Mouse (Mus musculus): ENCODE data around the gene 4930595D18Rik. TPM values are rescaled to one million over a fixed set of nuclear protein-coding genes. Genes with fewer than 3 reads are reported as not detected.

Gene 4930595D18Rik
- polyA plus RNA-seq, 1 experiment from 2014 or later: not detected

- Histone ChIP-seq H3K9me3 (replicated peaks; ENCODE audit: control insufficient read depth, low read length) (peaks cover 4% of the 10 kb centered on the region; the same call in 1 of the 2 replicates), H3K4me2 (ENCODE audit: low read depth, low read length) (no peak overlapping the region), H3K9ac (ENCODE audit: low read length) (no peak overlapping the region), H3K27me3 (ENCODE audit: control insufficient read depth, insufficient read depth, low read length) (no peaks in the 10 kb centered on the region), H3K4me3 (ENCODE audit: low read length) (no peak overlapping the region), H3K36me3 (ENCODE audit: control insufficient read depth, insufficient read depth) (no peaks in the 10 kb centered on the region), H3K27ac (ENCODE audit: low read length) (no peak overlapping the region), H3K4me1 (ENCODE audit: control insufficient read depth, insufficient read depth, low read length) (peaks cover 9% of the 10 kb centered on the region; the same call in 1 of the 2 replicates)
- no peak for ATAC-seq (replicated peaks; ENCODE audit: extremely low read depth, insufficient read depth, low FRiP score)
- WGBS: 61% methylated on average over 2 of the region's 2 CpGs
Observed at GRCm38 (mm10) chr12:111137079-111137478, 47.2 kb downstream of the 4930595D18Rik start.

DNA sequence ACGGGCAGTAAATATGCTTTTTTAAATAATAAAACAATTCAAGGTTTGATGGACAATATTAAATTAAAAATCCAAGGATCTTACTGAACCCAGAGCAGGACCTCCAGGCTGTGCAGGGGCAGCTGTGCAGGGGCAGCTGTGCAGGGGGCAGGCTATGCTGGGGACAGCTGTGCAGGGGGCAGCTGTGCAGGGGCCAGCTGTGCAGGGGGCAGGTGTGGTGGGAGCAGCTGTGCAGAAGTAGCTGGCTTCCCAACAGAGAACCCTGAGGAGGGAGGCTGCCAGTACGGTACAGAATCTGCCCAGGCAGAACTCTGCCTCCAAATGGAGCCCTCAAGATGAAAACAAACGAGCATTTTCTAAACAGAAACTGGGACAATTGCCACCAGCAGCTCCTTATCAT is 48.3 kb downstream of the 4930595D18Rik start:
- H3K4me3 ChIP-seq (ENCODE audit: low read length): no peak overlapping the region
- H3K9ac ChIP-seq (ENCODE audit: low read length): no peak overlapping the region
- peaks cover 4% of the 10 kb centered on the region; the same call in 1 of the 2 replicates for H3K9me3 ChIP-seq (replicated peaks; ENCODE audit: control insufficient read depth, low read length)
- no peak for ATAC-seq (replicated peaks; ENCODE audit: extremely low read depth, insufficient read depth, low FRiP score)
- peaks cover 9% of the 10 kb centered on the region; the same call in 1 of the 2 replicates for H3K4me1 ChIP-seq (ENCODE audit: control insufficient read depth, insufficient read depth, low read length)
- no peaks in the 10 kb centered on the region for H3K27me3 ChIP-seq (ENCODE audit: control insufficient read depth, insufficient read depth, low read length)
- H3K27ac ChIP-seq (ENCODE audit: low read length): no peak overlapping the region
- H3K36me3 ChIP-seq (ENCODE audit: control insufficient read depth, insufficient read depth): no peaks in the 10 kb centered on the region
- WGBS: 75% methylated on average over 3 of the region's 3 CpGs
- H3K4me2 ChIP-seq (ENCODE audit: low read depth, low read length): no peak overlapping the region

DNA sequence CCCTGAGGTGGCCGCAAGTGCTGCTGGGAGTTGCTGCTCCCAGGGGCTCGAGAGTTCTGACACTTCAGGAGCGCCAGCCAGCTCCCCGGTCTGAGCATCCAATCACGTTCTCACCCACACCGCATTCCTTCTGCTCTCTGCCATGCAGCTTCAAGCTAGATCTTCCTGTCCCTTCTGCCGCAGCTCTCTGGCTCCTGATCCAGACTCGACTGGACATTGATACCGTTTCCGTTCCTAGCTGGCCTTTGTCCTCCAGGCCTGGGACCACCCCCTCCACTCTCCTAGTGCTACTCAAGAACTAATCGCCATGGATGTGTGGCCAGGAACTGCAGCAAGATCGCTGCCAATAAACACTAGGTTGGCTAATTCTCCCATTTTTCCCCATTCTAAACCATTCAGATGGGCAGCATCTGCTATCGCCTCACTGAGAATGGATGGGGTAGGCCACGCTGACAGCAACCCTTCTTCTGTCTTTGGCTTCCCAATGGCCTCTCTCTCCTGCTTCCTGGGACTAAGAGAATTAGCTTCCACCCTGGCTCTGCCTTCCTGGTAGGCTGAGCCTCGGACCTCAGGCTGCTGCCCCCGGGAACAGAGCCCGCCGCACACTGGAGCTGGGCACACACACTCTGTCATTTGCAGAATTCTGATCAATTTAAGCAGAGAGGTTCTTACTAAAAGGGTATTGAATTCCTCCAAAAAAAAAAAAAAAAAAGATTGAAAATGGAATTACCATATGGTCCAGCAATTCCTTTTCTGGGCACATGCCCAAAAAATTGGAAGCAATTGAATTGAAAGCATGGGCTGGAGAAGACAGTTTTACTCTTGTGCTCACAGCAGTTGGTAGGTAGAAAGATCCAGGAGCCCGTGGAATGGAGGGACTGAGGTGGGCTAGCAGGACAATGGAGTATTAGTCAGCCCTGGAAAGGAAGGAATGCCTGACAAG is 49.2 kb downstream of the 4930595D18Rik start:
- WGBS: 51% methylated on average over 19 of the region's 19 CpGs
- peak; percentile 67; the same call in 1 of the 2 replicates for ATAC-seq (replicated peaks; ENCODE audit: extremely low read depth, insufficient read depth, low FRiP score)
- Histone ChIP-seq H3K4me1 (ENCODE audit: control insufficient read depth, insufficient read depth, low read length) (peaks cover 9% of the 10 kb centered on the region; the same call in 1 of the 2 replicates), H3K27ac (ENCODE audit: low read length) (no peak overlapping the region), H3K27me3 (ENCODE audit: control insufficient read depth, insufficient read depth, low read length) (no peaks in the 10 kb centered on the region), H3K36me3 (ENCODE audit: control insufficient read depth, insufficient read depth) (no peaks in the 10 kb centered on the region), H3K4me2 (ENCODE audit: low read depth, low read length) (no peak overlapping the region), H3K9ac (ENCODE audit: low read length) (no peak overlapping the region), H3K4me3 (ENCODE audit: low read length) (no peak overlapping the region), H3K9me3 (replicated peaks; ENCODE audit: control insufficient read depth, low read length) (peaks cover 4% of the 10 kb centered on the region)

DNA sequence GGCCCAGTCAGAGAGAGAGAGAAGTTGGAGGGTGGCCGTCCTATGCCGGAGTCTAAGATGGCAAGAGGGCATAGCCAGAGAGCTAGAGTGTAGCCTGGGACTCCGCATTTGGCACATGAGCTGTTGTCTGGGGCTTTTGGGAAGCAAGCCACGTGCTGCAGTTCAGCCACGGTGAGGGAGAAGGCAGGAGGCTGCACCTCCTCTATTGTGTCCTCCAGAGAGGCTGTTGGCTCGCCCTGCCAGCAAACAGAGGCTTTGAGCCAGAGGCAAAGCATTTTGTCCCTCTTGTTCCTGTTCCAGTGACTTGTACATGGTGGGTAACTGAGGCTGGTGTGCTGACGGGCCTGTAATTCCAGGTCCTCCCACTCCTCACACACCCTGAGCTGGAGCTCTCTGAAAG is 50.1 kb downstream of the 4930595D18Rik start:
- H3K36me3 ChIP-seq (ENCODE audit: control insufficient read depth, insufficient read depth): no peaks in the 10 kb centered on the region
- H3K9ac ChIP-seq (ENCODE audit: low read length): no peak overlapping the region
- H3K27me3 ChIP-seq (ENCODE audit: control insufficient read depth, insufficient read depth, low read length): no peaks in the 10 kb centered on the region
- ATAC-seq (replicated peaks; ENCODE audit: extremely low read depth, insufficient read depth, low FRiP score): no peak
- 80% methylated on average over 7 of the region's 7 CpGs for WGBS
- peaks cover 4% of the 10 kb centered on the region for H3K9me3 ChIP-seq (replicated peaks; ENCODE audit: control insufficient read depth, low read length)
- H3K4me2 ChIP-seq (ENCODE audit: low read depth, low read length): no peak overlapping the region
- H3K4me3 ChIP-seq (ENCODE audit: low read length): no peak overlapping the region
- H3K27ac ChIP-seq (ENCODE audit: low read length): no peak overlapping the region
- H3K4me1 ChIP-seq (ENCODE audit: control insufficient read depth, insufficient read depth, low read length): peaks cover 9% of the 10 kb centered on the region; the same call in 1 of the 2 replicates

DNA sequence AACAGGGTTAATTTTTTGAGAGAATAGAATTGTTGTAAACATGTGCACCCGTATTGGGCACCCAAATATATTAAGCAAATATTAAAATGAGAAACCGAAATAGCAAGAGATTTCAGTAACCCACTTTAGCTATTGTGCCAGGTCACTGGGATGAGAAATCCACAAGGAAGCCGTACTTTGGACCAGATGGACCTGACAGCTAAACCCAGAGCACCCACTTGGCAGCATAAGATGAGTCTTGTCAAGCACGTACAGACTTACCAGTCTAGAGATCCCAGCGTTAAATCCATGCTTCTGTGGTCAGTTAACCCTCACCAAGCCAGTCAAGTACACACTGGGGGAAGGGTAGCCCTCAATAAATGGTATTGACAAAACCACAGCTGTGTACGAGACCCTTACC is 58.6 kb downstream of the 4930595D18Rik start:
- Histone ChIP-seq H3K4me3 (ENCODE audit: low read length) (no peak overlapping the region), H3K27ac (ENCODE audit: low read length) (no peak overlapping the region), H3K4me1 (ENCODE audit: control insufficient read depth, insufficient read depth, low read length) (no peaks in the 10 kb centered on the region), H3K27me3 (ENCODE audit: control insufficient read depth, insufficient read depth, low read length) (no peaks in the 10 kb centered on the region), H3K36me3 (ENCODE audit: control insufficient read depth, insufficient read depth) (no peaks in the 10 kb centered on the region), H3K9ac (ENCODE audit: low read length) (no peak overlapping the region), H3K4me2 (ENCODE audit: low read depth, low read length) (no peak overlapping the region), H3K9me3 (replicated peaks; ENCODE audit: control insufficient read depth, low read length) (peaks cover 3% of the 10 kb centered on the region; the same call in 1 of the 2 replicates)
- 72% methylated on average over 6 of the region's 6 CpGs for WGBS
- ATAC-seq (replicated peaks; ENCODE audit: extremely low read depth, insufficient read depth, low FRiP score): no peak

- Histone ChIP-seq H3K4me1 (ENCODE audit: control insufficient read depth, insufficient read depth, low read length) (no peaks in the 10 kb centered on the region), H3K4me2 (ENCODE audit: low read depth, low read length) (no peak overlapping the region), H3K27ac (ENCODE audit: low read length) (no peak overlapping the region), H3K4me3 (ENCODE audit: low read length) (no peak overlapping the region), H3K36me3 (ENCODE audit: control insufficient read depth, insufficient read depth) (no peaks in the 10 kb centered on the region), H3K9me3 (replicated peaks; ENCODE audit: control insufficient read depth, low read length) (0 out of 2 replicates have a peak, but pooled peaks cover 3% of the 10 kb centered on the region), H3K9ac (ENCODE audit: low read length) (no peak overlapping the region), H3K27me3 (ENCODE audit: control insufficient read depth, insufficient read depth, low read length) (no peaks in the 10 kb centered on the region)
- WGBS: 76% methylated on average over 14 of the region's 14 CpGs
- ATAC-seq (replicated peaks; ENCODE audit: extremely low read depth, insufficient read depth, low FRiP score): no peak
Observed at GRCm38 (mm10) chr12:111124601-111125260, 59.6 kb downstream of the 4930595D18Rik start.

DNA sequence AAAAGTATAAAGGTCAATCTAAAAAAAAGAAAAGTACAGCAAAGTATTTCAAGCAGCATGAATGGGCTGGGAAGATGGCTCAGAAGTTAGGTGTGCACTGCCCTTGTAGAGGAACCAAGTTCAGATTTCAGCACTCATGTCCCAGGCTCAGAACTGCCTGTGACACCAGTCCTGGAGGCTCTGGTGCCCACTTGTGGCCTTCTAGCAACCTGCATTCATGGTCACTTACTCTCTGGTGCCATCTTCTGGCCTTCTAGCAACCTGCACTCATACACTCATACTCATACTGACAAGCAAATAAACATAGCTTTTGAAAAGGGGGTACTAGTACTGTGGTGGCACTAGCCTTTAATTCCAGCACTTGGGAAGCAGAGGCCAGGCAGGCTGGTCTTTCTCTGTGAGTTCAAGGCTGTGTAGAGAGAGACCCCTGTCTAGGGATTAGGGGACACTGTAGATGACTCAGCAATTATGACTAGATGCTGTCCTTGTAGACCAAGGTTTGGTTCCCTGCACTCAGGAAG is 61.9 kb downstream of the 4930595D18Rik start:
- ATAC-seq (replicated peaks; ENCODE audit: extremely low read depth, insufficient read depth, low FRiP score): no peak

DNA sequence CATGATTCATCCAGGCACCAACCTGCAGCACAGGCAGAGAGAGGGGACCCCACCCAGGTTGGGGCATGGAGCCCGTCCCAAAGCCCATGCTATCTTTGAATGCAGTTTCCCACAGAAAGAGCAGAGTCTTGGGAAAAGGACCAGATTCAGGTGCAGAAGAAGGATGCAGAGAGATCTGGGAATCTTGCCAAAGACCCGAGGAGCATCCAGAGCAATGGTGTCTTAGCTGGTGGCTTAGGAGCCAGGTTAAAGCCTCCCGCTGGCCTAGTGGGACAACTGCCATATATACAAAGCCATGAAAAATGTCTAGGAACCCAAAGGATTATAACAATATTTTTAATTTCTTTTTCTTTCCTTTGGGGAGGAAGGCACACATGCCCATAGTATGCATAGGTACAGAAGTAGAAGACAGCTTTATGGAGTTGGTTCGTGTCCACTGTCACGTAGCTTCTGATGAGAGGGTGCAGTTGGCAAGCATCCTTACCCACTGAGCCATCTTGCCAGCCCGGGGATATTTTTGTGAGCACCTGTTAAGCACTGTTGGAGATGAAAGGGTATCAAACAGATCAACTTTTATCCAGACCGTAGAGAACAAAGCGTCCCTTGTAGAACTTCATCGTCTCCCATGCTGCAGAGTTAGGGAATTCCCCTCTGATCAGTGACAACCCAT is 63.2 kb downstream of the 4930595D18Rik start:
- H3K4me3 ChIP-seq (ENCODE audit: low read length): no peak overlapping the region

More for the DNA sequence above, 61.9 kb downstream of the 4930595D18Rik start:
- Histone ChIP-seq H3K4me2 (ENCODE audit: low read depth, low read length) (no peak overlapping the region), H3K4me1 (ENCODE audit: control insufficient read depth, insufficient read depth, low read length) (no peaks in the 10 kb centered on the region), H3K27ac (ENCODE audit: low read length) (no peak overlapping the region), H3K36me3 (ENCODE audit: control insufficient read depth, insufficient read depth) (peaks cover 5% of the 10 kb centered on the region), H3K9ac (ENCODE audit: low read length) (no peak overlapping the region), H3K4me3 (ENCODE audit: low read length) (no peak overlapping the region), H3K9me3 (replicated peaks; ENCODE audit: control insufficient read depth, low read length) (0 out of 2 replicates have a peak, but pooled peaks cover 3% of the 10 kb centered on the region), H3K27me3 (ENCODE audit: control insufficient read depth, insufficient read depth, low read length) (no peaks in the 10 kb centered on the region)

More for the DNA sequence above, 63.2 kb downstream of the 4930595D18Rik start:
- no peak for ATAC-seq (replicated peaks; ENCODE audit: extremely low read depth, insufficient read depth, low FRiP score)
- peaks cover 17% of the 10 kb centered on the region for H3K36me3 ChIP-seq (ENCODE audit: control insufficient read depth, insufficient read depth)
- H3K4me1 ChIP-seq (ENCODE audit: control insufficient read depth, insufficient read depth, low read length): no peaks in the 10 kb centered on the region
- no peaks in the 10 kb centered on the region for H3K27me3 ChIP-seq (ENCODE audit: control insufficient read depth, insufficient read depth, low read length)
- 0 out of 2 replicates have a peak, but pooled peaks cover 3% of the 10 kb centered on the region for H3K9me3 ChIP-seq (replicated peaks; ENCODE audit: control insufficient read depth, low read length)
- H3K9ac ChIP-seq (ENCODE audit: low read length): no peak overlapping the region
- no peak overlapping the region for H3K27ac ChIP-seq (ENCODE audit: low read length)
- no peak overlapping the region for H3K4me2 ChIP-seq (ENCODE audit: low read depth, low read length)
- WGBS: 89% methylated on average over 9 of the region's 9 CpGs
